Mouse (Mus musculus) MEL (cell line): ENCODE results near the gene Siglece.

Source experiments
- CTCF ChIP-seq, 3 experiments: IDR thresholded peaks in 2 of 3; conservative IDR thresholded peaks in 1 of 3; 2 replicates each; pipeline ENCODE4 v1.5.1; 2011 to 2012; ENCODE audit warnings: low read length in 3 of 3, low read depth in 2 of 3, mild to moderate bottlenecking in 2 of 3, improper control_type of control experiment in 1 of 3, inconsistent platforms in 1 of 3, mixed read lengths in 1 of 3, moderate library complexity in 1 of 3; ENCODE audit not compliant: control insufficient read depth in 1 of 3, insufficient read depth in 1 of 3, poor library complexity in 1 of 3, severe bottlenecking in 1 of 3
- POLR2A ChIP-seq, 2 experiments: IDR thresholded peaks; 2 replicates each; pipeline ENCODE4 v1.6.1; 2011 to 2012; ENCODE audit warnings: low read length in 2 of 2, mild to moderate bottlenecking in 2 of 2, control low read depth in 1 of 2, improper control_type of control experiment in 1 of 2, low read depth in 1 of 2, moderate library complexity in 1 of 2; ENCODE audit not compliant: control insufficient read depth in 1 of 2, insufficient read depth in 1 of 2, poor library complexity in 1 of 2
- ZC3H11A ChIP-seq: IDR thresholded peaks from 2 replicates; pipeline ENCODE4 v1.6.1; 2012; ENCODE audit warnings: low read depth, mild to moderate bottlenecking, inconsistent platforms, low read length, improper control_type of control experiment

DNA sequence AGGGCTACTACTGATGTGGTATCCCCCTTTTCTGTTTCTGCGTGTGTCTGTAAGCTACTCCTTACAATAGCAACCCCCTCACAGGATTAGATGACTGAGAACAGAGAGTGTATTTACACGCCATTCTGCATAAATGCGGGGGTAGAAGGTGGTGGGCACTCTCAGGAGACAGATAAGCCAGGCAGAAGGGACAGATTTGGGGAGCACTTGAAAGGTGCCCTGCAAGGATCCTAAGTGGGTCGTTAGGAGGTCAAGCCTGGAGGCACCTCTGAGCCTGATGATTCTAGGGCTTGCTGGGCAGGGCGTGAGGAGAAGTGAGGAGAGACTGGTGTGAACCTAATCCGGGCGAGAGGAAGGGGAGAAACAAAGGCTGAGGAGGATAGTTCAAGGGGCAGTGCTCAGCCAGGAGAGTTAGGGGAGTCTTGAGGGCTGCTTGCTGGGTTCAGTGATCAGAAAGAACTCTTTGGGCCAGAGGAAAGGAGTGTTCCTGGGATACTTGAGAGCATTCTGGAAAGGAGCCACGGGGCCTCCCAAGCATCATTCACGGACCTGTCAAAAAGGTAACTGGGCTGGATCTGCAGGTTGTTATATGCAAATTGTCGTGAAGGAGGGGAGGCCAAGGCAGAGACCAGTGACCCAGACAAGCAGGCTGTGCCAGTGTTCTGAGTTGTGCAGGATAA is 12.8 kb upstream of the Siglece start:
- no peak for TF ChIP-seq ZC3H11A
- TF ChIP-seq CTCF (IDR thresholded peaks at IDR 0.05 in 2 of 3, conservative IDR thresholded peaks at IDR 0.05 in 1 of 3; ENCODE audit: control insufficient read depth in 1 of 3, insufficient read depth in 1 of 3, low read depth in 2 of 3, low read length in 3 of 3, poor library complexity in 1 of 3, severe bottlenecking in 1 of 3), result no peak
- TF ChIP-seq POLR2A (IDR thresholded peaks at IDR 0.05; ENCODE audit: control insufficient read depth in 1 of 2, insufficient read depth in 1 of 2, low read depth in 1 of 2, low read length in 2 of 2, poor library complexity in 1 of 2), result no peak
